Mouse (Mus musculus): ENCODE data around the gene Tril. TPM values are rescaled to one million over a fixed set of nuclear protein-coding genes. Genes with fewer than 3 reads are reported as not detected.

The Tril gene
- 13.0 and 16.9 TPM in 2 replicates for polyA plus RNA-seq (2015; fragmentation: Nextera tagmentation; extraction: Ambion mirVana)

DNA sequence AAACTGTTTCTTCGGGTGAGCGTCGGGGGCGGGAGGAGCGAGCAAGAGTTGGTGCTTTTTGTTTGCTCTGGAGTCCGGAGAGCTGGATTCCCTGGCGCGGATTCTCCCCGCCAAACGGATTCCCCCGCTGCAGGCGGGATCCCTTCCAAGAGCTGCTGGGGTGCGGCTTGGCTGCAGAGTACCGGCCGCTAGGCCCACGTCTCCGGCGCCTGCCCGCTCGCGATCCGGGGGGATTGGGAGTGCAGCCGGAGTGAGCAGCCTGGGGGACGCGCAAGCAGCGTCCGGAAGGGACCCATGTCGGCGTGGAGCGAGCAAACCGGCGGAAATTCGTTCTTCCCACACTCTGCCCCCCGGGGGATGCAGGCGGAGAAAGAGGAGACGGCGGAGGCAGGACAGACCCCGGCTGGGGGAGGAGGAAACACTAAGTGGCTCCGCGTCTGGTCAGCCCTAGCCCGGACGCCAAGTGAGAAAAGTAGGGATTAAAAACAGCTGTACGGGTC, at the start of gene Tril:
Gene Tril (minus strand): TSS at position 345 of the 500 bp plus-strand sequence.
- H3K9ac ChIP-seq (ENCODE audit: low read depth, low read length), result peak within 1 kb of the TSS; percentile 60
- H3K9me3 ChIP-seq (replicated peaks; ENCODE audit: control insufficient read depth, low read length, poor library complexity, severe bottlenecking), result no peaks in the 10 kb centered on the region
- peak; percentile 63 for ATAC-seq
- H3K4me2 ChIP-seq (ENCODE audit: low read length), result peak within 1 kb of the TSS; percentile 83
- peak within 1 kb of the TSS; percentile 71 for H3K27ac ChIP-seq (ENCODE audit: low read length)
- H3K4me3 ChIP-seq (ENCODE audit: low read depth, low read length), result peak within 1 kb of the TSS; percentile 45
- peaks cover 22% of the 10 kb centered on the region for H3K27me3 ChIP-seq (ENCODE audit: control insufficient read depth, insufficient read depth, low read depth, low read length)
- H3K4me1 ChIP-seq (ENCODE audit: control insufficient read depth, insufficient read depth, low read length), result peaks cover 28% of the 10 kb centered on the region
- WGBS, result under 1% methylated on average over 43 of the region's 43 CpGs
- H3K36me3 ChIP-seq (ENCODE audit: control insufficient read depth, insufficient read depth, low read length), result no peaks in the 10 kb centered on the region

DNA sequence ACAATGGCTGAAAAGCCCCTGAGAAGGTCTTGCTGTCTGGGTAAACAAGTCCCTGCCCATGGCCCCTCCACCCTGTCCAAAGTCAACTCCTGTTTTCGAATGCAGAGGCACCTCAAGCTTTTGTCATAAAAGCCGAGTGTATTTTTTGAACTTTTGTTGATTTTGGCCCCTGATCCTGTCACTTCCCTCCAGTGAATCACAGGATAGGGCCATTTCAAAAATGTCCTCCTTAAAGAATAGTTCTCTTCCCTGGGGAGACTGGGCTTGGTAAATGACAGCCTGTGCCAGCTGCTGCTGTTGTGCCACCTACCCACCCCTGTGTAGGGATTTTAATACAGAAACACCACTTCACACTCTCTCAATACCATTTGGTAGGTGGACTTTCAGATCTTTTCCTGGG, 42.4 kb upstream of the Tril start:
- ATAC-seq, result no peak
- H3K9me3 ChIP-seq (replicated peaks; ENCODE audit: control insufficient read depth, low read length, poor library complexity, severe bottlenecking), result no peaks in the 10 kb centered on the region
- no peaks in the 10 kb centered on the region for H3K36me3 ChIP-seq (ENCODE audit: control insufficient read depth, insufficient read depth, low read length)
- no peaks in the 10 kb centered on the region for H3K4me1 ChIP-seq (ENCODE audit: control insufficient read depth, insufficient read depth, low read length)
- no peak overlapping the region for H3K4me3 ChIP-seq (ENCODE audit: low read depth, low read length)
- no peak overlapping the region for H3K9ac ChIP-seq (ENCODE audit: low read depth, low read length)
- 56% methylated on average over 2 of the region's 2 CpGs for WGBS
- H3K27me3 ChIP-seq (ENCODE audit: control insufficient read depth, insufficient read depth, low read depth, low read length), result no peaks in the 10 kb centered on the region
- H3K27ac ChIP-seq (ENCODE audit: low read length), result no peak overlapping the region
- no peak overlapping the region for H3K4me2 ChIP-seq (ENCODE audit: low read length)

DNA sequence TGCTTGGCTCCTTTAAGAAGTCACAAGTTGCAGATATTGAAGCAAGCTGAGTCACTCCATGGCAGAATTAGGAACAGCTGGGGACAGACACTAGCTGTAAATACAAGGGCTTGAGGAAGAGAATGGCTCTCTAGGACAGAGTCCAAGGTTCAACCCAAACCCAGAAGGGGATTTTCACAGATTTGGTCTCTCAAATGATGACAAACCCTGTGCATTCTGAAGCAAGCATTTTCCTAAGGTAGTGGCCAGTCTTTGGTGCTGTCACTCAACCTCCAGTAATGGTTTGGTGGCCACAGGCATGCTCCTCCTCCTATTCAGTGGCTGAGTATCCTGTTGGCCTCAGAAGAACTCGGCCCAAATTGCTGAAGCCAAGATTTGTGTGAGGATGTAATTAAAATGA, 38.5 kb upstream of the Tril start:
- Histone ChIP-seq H3K27ac (ENCODE audit: low read length) (no peak overlapping the region), H3K9me3 (replicated peaks; ENCODE audit: control insufficient read depth, low read length, poor library complexity, severe bottlenecking) (no peaks in the 10 kb centered on the region), H3K4me1 (ENCODE audit: control insufficient read depth, insufficient read depth, low read length) (0 out of 2 replicates have a peak, but pooled peaks cover 2% of the 10 kb centered on the region), H3K9ac (ENCODE audit: low read depth, low read length) (no peak overlapping the region), H3K27me3 (ENCODE audit: control insufficient read depth, insufficient read depth, low read depth, low read length) (no peaks in the 10 kb centered on the region), H3K36me3 (ENCODE audit: control insufficient read depth, insufficient read depth, low read length) (no peaks in the 10 kb centered on the region), H3K4me3 (ENCODE audit: low read depth, low read length) (no peak overlapping the region), H3K4me2 (ENCODE audit: low read length) (no peak overlapping the region)
- WGBS, result 38% methylated on average over 1 of the region's 1 CpGs
- ATAC-seq, result no peak

DNA sequence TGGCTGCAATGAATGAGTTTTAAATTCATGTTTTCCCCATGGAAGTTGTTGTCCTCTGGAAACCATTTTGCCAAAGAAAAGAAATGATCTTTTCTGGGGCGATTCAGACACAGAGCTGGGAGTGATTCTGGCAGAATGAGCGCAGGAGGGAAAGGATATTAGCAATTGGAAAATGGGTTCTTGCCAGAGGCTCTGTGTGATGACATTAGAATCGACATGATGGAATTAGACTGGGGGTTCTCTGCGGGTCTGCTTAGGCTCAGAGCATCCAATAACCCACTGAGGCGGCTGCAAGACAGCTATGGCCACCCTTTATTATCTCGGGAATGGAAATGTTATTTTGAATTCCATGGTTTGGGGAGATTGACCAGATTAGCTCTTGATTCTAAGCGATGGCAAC, 37.2 kb upstream of the Tril start:
- 60% methylated on average over 7 of the region's 7 CpGs for WGBS

DNA sequence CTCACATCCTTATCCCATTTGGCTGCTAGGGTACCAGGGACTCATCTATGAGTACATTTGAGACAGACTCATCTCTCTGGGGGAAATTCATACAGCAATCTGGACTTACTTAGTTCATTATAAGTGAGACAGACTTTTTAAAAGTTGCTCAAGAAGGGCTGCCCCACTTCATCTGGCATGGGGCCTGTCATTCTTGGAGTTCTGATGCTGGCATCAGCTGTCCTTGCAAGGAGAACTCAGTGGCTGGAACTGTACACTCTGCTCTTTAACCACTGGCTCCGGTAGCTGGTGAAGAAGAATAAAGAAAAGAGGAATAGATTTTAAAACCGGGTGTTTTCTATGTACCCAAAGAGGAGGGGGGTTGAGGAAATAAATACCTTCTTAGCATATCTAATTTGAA, 36.1 kb upstream of the Tril start:
- no peak overlapping the region for H3K4me2 ChIP-seq (ENCODE audit: low read length)
- no peak for ATAC-seq

More for the DNA sequence above, 37.2 kb upstream of the Tril start:
- Histone ChIP-seq H3K27ac (ENCODE audit: low read length) (no peak overlapping the region), H3K4me3 (ENCODE audit: low read depth, low read length) (no peak overlapping the region), H3K9ac (ENCODE audit: low read depth, low read length) (no peak overlapping the region), H3K4me1 (ENCODE audit: control insufficient read depth, insufficient read depth, low read length) (0 out of 2 replicates have a peak, but pooled peaks cover 2% of the 10 kb centered on the region), H3K27me3 (ENCODE audit: control insufficient read depth, insufficient read depth, low read depth, low read length) (no peaks in the 10 kb centered on the region), H3K4me2 (ENCODE audit: low read length) (no peak overlapping the region), H3K36me3 (ENCODE audit: control insufficient read depth, insufficient read depth, low read length) (no peaks in the 10 kb centered on the region), H3K9me3 (replicated peaks; ENCODE audit: control insufficient read depth, low read length, poor library complexity, severe bottlenecking) (no peaks in the 10 kb centered on the region)
- no peak for ATAC-seq

DNA sequence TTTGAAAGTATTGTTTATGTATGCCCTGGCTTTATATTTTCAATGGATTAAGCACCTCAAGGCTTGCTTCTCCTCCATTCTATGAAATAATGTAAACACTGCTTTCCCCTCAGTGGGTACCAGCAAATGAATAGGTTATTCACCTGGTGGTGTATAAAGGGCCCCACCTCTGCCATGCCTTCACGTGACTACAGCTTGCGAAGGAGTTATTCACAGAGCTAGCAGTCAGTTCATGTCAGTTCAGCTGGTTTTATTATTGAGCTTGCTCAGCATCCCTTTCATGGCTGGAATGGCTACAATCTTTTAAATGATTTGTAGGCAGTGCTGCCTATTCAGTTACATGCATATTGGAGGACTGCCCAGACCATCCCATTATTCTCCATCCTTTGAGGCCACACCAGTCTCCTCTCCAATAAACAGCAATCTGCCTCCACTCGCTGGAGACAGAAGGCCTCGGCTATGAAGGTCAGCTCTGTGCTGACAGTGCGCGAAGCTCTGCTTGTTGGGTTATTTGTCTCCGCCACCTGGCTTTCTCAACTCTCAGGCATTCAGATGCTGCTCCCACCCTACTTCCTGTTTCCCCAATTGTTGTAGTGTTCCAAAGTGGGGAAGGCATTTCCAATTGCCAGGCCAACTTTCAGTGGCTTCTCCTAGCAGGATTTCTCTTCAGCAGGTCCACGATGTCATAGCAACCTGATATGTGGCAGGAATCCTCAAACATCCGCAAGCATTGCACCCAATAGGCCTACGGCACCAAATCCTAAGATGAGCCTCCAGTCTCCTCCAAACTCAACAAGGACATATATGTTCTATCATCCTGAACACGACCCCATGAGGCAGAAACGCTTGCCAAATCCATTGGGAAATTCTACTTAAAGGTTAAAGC, 34.6 kb upstream of the Tril start:
- Histone ChIP-seq H3K4me3 (ENCODE audit: low read depth, low read length) (no peak overlapping the region), H3K9me3 (replicated peaks; ENCODE audit: control insufficient read depth, low read length, poor library complexity, severe bottlenecking) (no peaks in the 10 kb centered on the region), H3K9ac (ENCODE audit: low read depth, low read length) (no peak overlapping the region), H3K27ac (ENCODE audit: low read length) (peak overlapping the region; percentile 54), H3K4me2 (ENCODE audit: low read length) (no peak overlapping the region), H3K4me1 (ENCODE audit: control insufficient read depth, insufficient read depth, low read length) (0 out of 2 replicates have a peak, but pooled peaks cover 2% of the 10 kb centered on the region), H3K27me3 (ENCODE audit: control insufficient read depth, insufficient read depth, low read depth, low read length) (no peaks in the 10 kb centered on the region), H3K36me3 (ENCODE audit: control insufficient read depth, insufficient read depth, low read length) (no peaks in the 10 kb centered on the region)
- ATAC-seq, result 0 out of 2 replicates have a peak, but pooled peaks have one; percentile 42
- WGBS, result 65% methylated on average over 12 of the region's 12 CpGs

More for the DNA sequence above, 36.1 kb upstream of the Tril start:
- Histone ChIP-seq H3K9me3 (replicated peaks; ENCODE audit: control insufficient read depth, low read length, poor library complexity, severe bottlenecking) (no peaks in the 10 kb centered on the region), H3K9ac (ENCODE audit: low read depth, low read length) (no peak overlapping the region), H3K27me3 (ENCODE audit: control insufficient read depth, insufficient read depth, low read depth, low read length) (no peaks in the 10 kb centered on the region), H3K27ac (ENCODE audit: low read length) (no peak overlapping the region), H3K4me1 (ENCODE audit: control insufficient read depth, insufficient read depth, low read length) (0 out of 2 replicates have a peak, but pooled peaks cover 2% of the 10 kb centered on the region), H3K4me3 (ENCODE audit: low read depth, low read length) (no peak overlapping the region), H3K36me3 (ENCODE audit: control insufficient read depth, insufficient read depth, low read length) (no peaks in the 10 kb centered on the region)
- 75% methylated on average over 2 of the region's 2 CpGs for WGBS

DNA sequence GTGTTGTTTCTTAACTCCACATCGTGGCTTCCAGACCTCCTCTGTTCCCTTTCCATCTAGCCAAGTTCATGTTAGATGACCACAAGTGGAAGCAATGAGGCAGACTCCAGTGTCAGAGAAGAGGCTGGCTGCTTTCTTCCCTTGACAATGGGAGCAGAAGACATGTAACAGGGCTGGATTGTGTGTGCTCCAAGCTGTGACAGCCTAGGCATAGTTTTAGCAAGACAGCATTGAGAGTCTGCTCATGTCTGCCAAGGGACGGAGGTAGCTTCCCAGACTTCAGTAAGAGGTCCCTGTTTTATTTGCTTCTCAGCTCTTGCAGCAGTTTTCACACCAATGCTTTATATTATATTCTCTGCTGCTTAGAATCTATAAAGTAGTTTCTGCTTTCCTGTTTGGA, 33.6 kb upstream of the Tril start:
- no peak for ATAC-seq
- Histone ChIP-seq H3K9ac (ENCODE audit: low read depth, low read length) (no peak overlapping the region), H3K27ac (ENCODE audit: low read length) (no peak overlapping the region; the same call in 1 of the 2 replicates), H3K4me1 (ENCODE audit: control insufficient read depth, insufficient read depth, low read length) (0 out of 2 replicates have a peak, but pooled peaks cover 2% of the 10 kb centered on the region), H3K4me2 (ENCODE audit: low read length) (no peak overlapping the region), H3K27me3 (ENCODE audit: control insufficient read depth, insufficient read depth, low read depth, low read length) (no peaks in the 10 kb centered on the region), H3K4me3 (ENCODE audit: low read depth, low read length) (no peak overlapping the region), H3K9me3 (replicated peaks; ENCODE audit: control insufficient read depth, low read length, poor library complexity, severe bottlenecking) (no peaks in the 10 kb centered on the region), H3K36me3 (ENCODE audit: control insufficient read depth, insufficient read depth, low read length) (no peaks in the 10 kb centered on the region)
- 84% methylated on average over 2 of the region's 2 CpGs for WGBS

DNA sequence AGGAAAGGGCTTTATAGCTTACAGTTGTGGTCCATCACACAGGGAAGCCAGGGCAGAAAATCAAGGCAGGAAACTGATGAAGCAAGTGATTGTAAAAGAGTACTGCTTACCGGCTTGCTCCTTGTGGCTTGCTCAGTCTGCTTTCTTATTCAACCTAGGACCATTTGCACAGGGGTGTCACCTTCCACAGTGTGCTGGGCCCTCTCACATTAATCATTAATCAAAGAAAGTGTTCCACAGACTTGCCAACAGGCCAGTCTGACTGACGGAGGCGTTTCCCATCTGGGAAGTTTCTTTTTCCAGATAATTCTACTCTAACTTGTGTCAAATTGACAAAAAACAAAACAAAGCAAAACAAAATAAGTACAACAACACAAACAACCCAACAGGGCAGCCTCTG, 32.9 kb upstream of the Tril start:
- no peak for ATAC-seq
- no peaks in the 10 kb centered on the region for H3K36me3 ChIP-seq (ENCODE audit: control insufficient read depth, insufficient read depth, low read length)
- H3K27me3 ChIP-seq (ENCODE audit: control insufficient read depth, insufficient read depth, low read depth, low read length), result no peaks in the 10 kb centered on the region
- 0 out of 2 replicates have a peak, but pooled peaks cover 2% of the 10 kb centered on the region for H3K4me1 ChIP-seq (ENCODE audit: control insufficient read depth, insufficient read depth, low read length)
- 93% methylated on average over 3 of the region's 3 CpGs for WGBS
- no peak overlapping the region for H3K4me2 ChIP-seq (ENCODE audit: low read length)
- no peaks in the 10 kb centered on the region for H3K9me3 ChIP-seq (replicated peaks; ENCODE audit: control insufficient read depth, low read length, poor library complexity, severe bottlenecking)
- no peak overlapping the region for H3K4me3 ChIP-seq (ENCODE audit: low read depth, low read length)
- H3K9ac ChIP-seq (ENCODE audit: low read depth, low read length), result no peak overlapping the region
- H3K27ac ChIP-seq (ENCODE audit: low read length), result no peak overlapping the region

DNA sequence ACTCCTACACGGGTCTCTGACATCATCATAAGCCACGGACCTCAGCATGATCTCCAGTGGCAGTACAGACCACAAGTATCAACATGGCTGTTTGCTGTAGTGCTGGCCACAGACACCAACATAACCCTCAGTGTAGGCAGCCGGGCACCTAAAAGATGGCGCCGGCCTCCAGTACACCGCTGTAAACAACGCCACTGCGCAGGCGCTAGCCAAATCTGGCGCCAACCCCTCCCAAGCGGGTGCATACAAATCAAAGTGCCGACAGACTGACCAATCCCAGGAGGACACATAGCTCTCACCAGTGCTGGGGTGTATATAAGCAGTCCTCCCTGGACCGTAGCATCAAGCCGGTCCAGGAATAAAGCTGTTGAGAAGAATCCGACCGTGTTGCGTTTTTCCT, 24.0 kb upstream of the Tril start:
- H3K9me3 ChIP-seq (replicated peaks; ENCODE audit: control insufficient read depth, low read length, poor library complexity, severe bottlenecking), result no peaks in the 10 kb centered on the region
- H3K9ac ChIP-seq (ENCODE audit: low read depth, low read length), result no peak overlapping the region
- H3K4me3 ChIP-seq (ENCODE audit: low read depth, low read length), result no peak overlapping the region
- H3K4me2 ChIP-seq (ENCODE audit: low read length), result no peak overlapping the region
- H3K4me1 ChIP-seq (ENCODE audit: control insufficient read depth, insufficient read depth, low read length), result no peaks in the 10 kb centered on the region
- H3K27ac ChIP-seq (ENCODE audit: low read length), result no peak overlapping the region
- ATAC-seq, result no peak
- H3K27me3 ChIP-seq (ENCODE audit: control insufficient read depth, insufficient read depth, low read depth, low read length), result no peaks in the 10 kb centered on the region
- WGBS, result 97% methylated on average over 17 of the region's 17 CpGs
- H3K36me3 ChIP-seq (ENCODE audit: control insufficient read depth, insufficient read depth, low read length), result no peaks in the 10 kb centered on the region

All from midbrain, embryonic 16.5 days (tissue).